Mouse (Mus musculus) ovary, adult 10 weeks (tissue): Measurements from ENCODE around the gene Sox21. TPM values are rescaled to one million over a fixed set of nuclear protein-coding genes. Genes with fewer than 3 reads are reported as not detected.

ENCODE experiments used
- polyA plus RNA-seq: library from polyadenylated mRNA; stranded (reverse); fragments of 350-450 nt; fragmentation: Illumina TruSeq; extraction: RNeasy Lipid Tissue Mini Kit (QIAGEN cat#74804); gene quantifications from one replicate; pipeline ENCODE4 v1.2.3, GENCODE M21; 2014

Sox21 gene
- polyA plus RNA-seq: 0.23 TPM

GRCm38 (mm10) chr14:118236886-118237289, at the start of gene Sox21:
TSS of gene Sox21 (minus strand) at chr14:118237030.

GRCm38 (mm10) chr14:118266660-118267059, 29.8 kb upstream of the Sox21 start, which contains the start of gene Gm9376:
TSS of gene Gm9376 (plus strand) at chr14:118266960.

Other genes starting within 250 kb of the Sox21 start
- not detected for gene Dct, start 184.8 kb downstream of the Sox21 start, polyA plus RNA-seq
- 22.9 TPM for gene Tgds, start 104.3 kb downstream of the Sox21 start, polyA plus RNA-seq
- gene Gpr180, start 99.9 kb downstream of the Sox21 start, polyA plus RNA-seq: 3.4 TPM
- not detected for gene Gm9376, start 29.9 kb upstream of the Sox21 start, polyA plus RNA-seq